Mouse (Mus musculus): ENCODE measurements around the gene Vgll4. TPM values are rescaled to one million over a fixed set of nuclear protein-coding genes. Genes with fewer than 3 reads are reported as not detected.
"Not testable (repeated sequence)": the region's sequence is repeated elsewhere in the genome, so short reads cannot be mapped to it uniquely, and the experiment has no call there.

Gene Vgll4
- polyA plus RNA-seq, 1 experiment = 39.7 TPM

- TF ChIP-seq CTCF (IDR thresholded peaks at IDR 0.05; ENCODE audit: borderline replicate concordance, extremely low read depth, insufficient read depth, insufficient read length) (no peak), POLR2A (IDR thresholded peaks at IDR 0.05; ENCODE audit: borderline replicate concordance, extremely low read depth, insufficient read depth, insufficient read length, poor library complexity, severe bottlenecking) (no peak)
- no peak for DNase-seq (ENCODE audit: low read depth)
These were observed 78.5 kb downstream of the Vgll4 start for GRCm38 (mm10) chr6:114891272-114891671.

- no peak for TF ChIP-seq CTCF (IDR thresholded peaks at IDR 0.05; ENCODE audit: borderline replicate concordance, extremely low read depth, insufficient read depth, insufficient read length)
- TF ChIP-seq POLR2A (IDR thresholded peaks at IDR 0.05; ENCODE audit: borderline replicate concordance, extremely low read depth, insufficient read depth, insufficient read length, poor library complexity, severe bottlenecking) = no peak
- DNase-seq (ENCODE audit: low read depth) = peak; percentile 97
These were observed 79.2 kb downstream of the Vgll4 start for GRCm38 (mm10) chr6:114890411-114891115.

GRCm38 (mm10) chr6:114889971-114890370, 79.8 kb downstream of the Vgll4 start:
- not testable (repeated sequence) for DNase-seq (ENCODE audit: low read depth)

- DNase-seq (ENCODE audit: low read depth) = peak; percentile 88
- TF ChIP-seq POLR2A (IDR thresholded peaks at IDR 0.05; ENCODE audit: borderline replicate concordance, extremely low read depth, insufficient read depth, insufficient read length, poor library complexity, severe bottlenecking) (no peak), CTCF (IDR thresholded peaks at IDR 0.05; ENCODE audit: borderline replicate concordance, extremely low read depth, insufficient read depth, insufficient read length) (peak; percentile 40; the same call in 1 of the 2 replicates)
These were observed 80.9 kb downstream of the Vgll4 start for GRCm38 (mm10) chr6:114888922-114889321.

- no peak for DNase-seq (ENCODE audit: low read depth)
These were observed 83.1 kb downstream of the Vgll4 start for GRCm38 (mm10) chr6:114886504-114887361.

GRCm38 (mm10) chr6:114886012-114886411, 83.8 kb downstream of the Vgll4 start:
- TF ChIP-seq CTCF (IDR thresholded peaks at IDR 0.05; ENCODE audit: borderline replicate concordance, extremely low read depth, insufficient read depth, insufficient read length) = no peak
- no peak for TF ChIP-seq POLR2A (IDR thresholded peaks at IDR 0.05; ENCODE audit: borderline replicate concordance, extremely low read depth, insufficient read depth, insufficient read length, poor library complexity, severe bottlenecking)
- no peak for DNase-seq (ENCODE audit: low read depth)

More at GRCm38 (mm10) chr6:114886504-114887361, 83.1 kb downstream of the Vgll4 start:
- no peak for TF ChIP-seq POLR2A (IDR thresholded peaks at IDR 0.05; ENCODE audit: borderline replicate concordance, extremely low read depth, insufficient read depth, insufficient read length, poor library complexity, severe bottlenecking)

- TF ChIP-seq CTCF (IDR thresholded peaks at IDR 0.05; ENCODE audit: borderline replicate concordance, extremely low read depth, insufficient read depth, insufficient read length) (no peak), POLR2A (IDR thresholded peaks at IDR 0.05; ENCODE audit: borderline replicate concordance, extremely low read depth, insufficient read depth, insufficient read length, poor library complexity, severe bottlenecking) (no peak)
- no peak for DNase-seq (ENCODE audit: low read depth)
These were observed 84.7 kb downstream of the Vgll4 start for GRCm38 (mm10) chr6:114885129-114885528.

GRCm38 (mm10) chr6:114883261-114883740, 86.5 kb downstream of the Vgll4 start:
- no peak for TF ChIP-seq CTCF (IDR thresholded peaks at IDR 0.05; ENCODE audit: borderline replicate concordance, extremely low read depth, insufficient read depth, insufficient read length)
- no peak for TF ChIP-seq POLR2A (IDR thresholded peaks at IDR 0.05; ENCODE audit: borderline replicate concordance, extremely low read depth, insufficient read depth, insufficient read length, poor library complexity, severe bottlenecking)
- DNase-seq (ENCODE audit: low read depth) = peak; percentile 98

- peak; percentile 76 for DNase-seq (ENCODE audit: low read depth)
- no peak for TF ChIP-seq CTCF (IDR thresholded peaks at IDR 0.05; ENCODE audit: borderline replicate concordance, extremely low read depth, insufficient read depth, insufficient read length)
- no peak for TF ChIP-seq POLR2A (IDR thresholded peaks at IDR 0.05; ENCODE audit: borderline replicate concordance, extremely low read depth, insufficient read depth, insufficient read length, poor library complexity, severe bottlenecking)
These were observed 87.1 kb downstream of the Vgll4 start for GRCm38 (mm10) chr6:114882675-114883074.

GRCm38 (mm10) chr6:114882212-114882611, 87.6 kb downstream of the Vgll4 start:
- DNase-seq (ENCODE audit: low read depth) = no peak
- TF ChIP-seq POLR2A (IDR thresholded peaks at IDR 0.05; ENCODE audit: borderline replicate concordance, extremely low read depth, insufficient read depth, insufficient read length, poor library complexity, severe bottlenecking) (no peak), CTCF (IDR thresholded peaks at IDR 0.05; ENCODE audit: borderline replicate concordance, extremely low read depth, insufficient read depth, insufficient read length) (no peak)

- TF ChIP-seq POLR2A (IDR thresholded peaks at IDR 0.05; ENCODE audit: borderline replicate concordance, extremely low read depth, insufficient read depth, insufficient read length, poor library complexity, severe bottlenecking) = no peak
- TF ChIP-seq CTCF (IDR thresholded peaks at IDR 0.05; ENCODE audit: borderline replicate concordance, extremely low read depth, insufficient read depth, insufficient read length) = no peak
- no peak for DNase-seq (ENCODE audit: low read depth)
These were observed 89.0 kb downstream of the Vgll4 start for GRCm38 (mm10) chr6:114880798-114881197.
